In the genomic region with DNA sequence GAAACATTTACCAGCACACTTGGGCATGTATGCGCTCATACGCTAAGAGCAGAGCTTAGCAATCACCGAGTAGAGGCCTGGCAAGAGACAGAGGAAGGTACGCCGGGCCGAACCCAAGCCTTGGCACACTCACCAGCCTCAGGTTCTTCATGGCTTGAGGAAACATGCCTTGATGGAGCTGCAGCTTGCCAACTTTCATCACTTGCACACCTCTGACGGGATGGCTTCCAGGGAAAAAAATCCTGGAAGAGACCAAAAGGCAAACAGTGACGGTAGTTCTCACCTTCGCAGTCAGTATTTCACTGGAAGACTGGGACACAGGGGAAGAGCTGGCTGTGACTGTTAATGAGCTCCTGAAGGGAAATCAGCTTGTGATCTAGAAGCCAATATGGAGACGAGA, we compare ENCODE assay signal across 22 mouse cellular contexts.
DNase-seq lines count a peak whose midpoint lies in the region; ATAC-seq lines count a peak whose summit lies in the region.
"Had no signal": no experiment of that assay in that cellular context is flagged by ENCODE, and none has a peak within 500 bp of the region (broad histone marks: within the 10 kb centered on the region; RNA-seq: fewer than 3 reads in every experiment).

No protein-coding gene starts in this region.

- no peak overlapping the region for H3K4me2 ChIP-seq in forebrain, embryonic 11.5 days (ENCODE audit: low read depth, low read length, severe bottlenecking)
- no peak overlapping the region for H3K4me2 ChIP-seq in forebrain, embryonic 16.5 days (ENCODE audit: low read length)
- H3K4me2 ChIP-seq: embryonic facial prominence, embryonic 12.5 days; forebrain, embryonic 12.5 days had no signal

- intact Hi-C loops in left cerebral cortex, postnatal 25 days (cut with DNase I) = no loop called here

- WGBS in forebrain, embryonic 11.5 days = 92% methylated on average over 10 of the region's 10 CpGs
- 83% methylated on average over 10 of the region's 10 CpGs for WGBS in forebrain, embryonic 16.5 days

- H3K27ac ChIP-seq in forebrain, embryonic 11.5 days (ENCODE audit: low read depth, low read length) = no peak overlapping the region
- no peak overlapping the region for H3K27ac ChIP-seq in forebrain, embryonic 16.5 days (ENCODE audit: low read length)
- H3K27ac ChIP-seq: embryonic facial prominence, embryonic 10.5 days; embryonic facial prominence, embryonic 12.5 days; forebrain, embryonic 12.5 days had no signal

- H3K9me3 ChIP-seq in forebrain, embryonic 11.5 days (ENCODE audit: control insufficient read depth, low read length) = no peaks in the 10 kb centered on the region
- no peaks in the 10 kb centered on the region for H3K9me3 ChIP-seq in forebrain, embryonic 16.5 days (ENCODE audit: control insufficient read depth, low read length)
- H3K9me3 ChIP-seq: embryonic facial prominence, embryonic 10.5 days; embryonic facial prominence, embryonic 12.5 days; forebrain, embryonic 12.5 days; G1E had no signal

- no peak; the same call in 1 of the 2 replicates for ATAC-seq in cerebellum, adult (ENCODE audit: insufficient number of reproducible peaks, low FRiP score, low TSS enrichment)
- ATAC-seq in forebrain, embryonic 11.5 days (replicated peaks; ENCODE audit: low FRiP score) = no peak
- ATAC-seq in forebrain, embryonic 16.5 days = no peak
- ATAC-seq: activated CD4-positive, CD25-positive, alpha-beta regulatory T cell, adult 4 months; CD4-positive, CD25-positive, alpha-beta regulatory T cell, adult 4 months; forebrain, embryonic 14.5 days; forebrain, postnatal 0 days; Patski had no signal

- no peaks in the 10 kb centered on the region for H3K4me1 ChIP-seq in forebrain, embryonic 11.5 days (replicated peaks; ENCODE audit: control insufficient read depth, insufficient read depth, low read length)
- H3K4me1 ChIP-seq in forebrain, embryonic 16.5 days (replicated peaks; ENCODE audit: control insufficient read depth, insufficient read depth, low read length) = no peaks in the 10 kb centered on the region

- H3K36me3 ChIP-seq in forebrain, embryonic 11.5 days (ENCODE audit: control insufficient read depth, insufficient read depth, low read length) = no peaks in the 10 kb centered on the region
- H3K36me3 ChIP-seq in forebrain, embryonic 16.5 days (ENCODE audit: control insufficient read depth, insufficient read depth) = no peaks in the 10 kb centered on the region
- H3K36me3 ChIP-seq: embryonic facial prominence, embryonic 10.5 days; embryonic facial prominence, embryonic 12.5 days; forebrain, embryonic 12.5 days; G1E had no signal

- H3K9ac ChIP-seq in forebrain, embryonic 11.5 days (ENCODE audit: low read length) = no peak overlapping the region
- H3K9ac ChIP-seq in forebrain, embryonic 16.5 days (replicated peaks; ENCODE audit: low read depth, low read length) = no peak overlapping the region
- H3K9ac ChIP-seq: embryonic facial prominence, embryonic 12.5 days; forebrain, embryonic 12.5 days; forebrain, postnatal 0 days had no signal

- no peak overlapping the region for H3K4me3 ChIP-seq in forebrain, embryonic 11.5 days (ENCODE audit: low read depth, low read length)
- no peak overlapping the region for H3K4me3 ChIP-seq in forebrain, embryonic 16.5 days (replicated peaks; ENCODE audit: low read length)
- H3K4me3 ChIP-seq: embryonic facial prominence, embryonic 10.5 days; embryonic facial prominence, embryonic 12.5 days; forebrain, embryonic 12.5 days had no signal

- H3K27me3 ChIP-seq in forebrain, embryonic 11.5 days (ENCODE audit: control insufficient read depth, insufficient read depth, low read length) = no peaks in the 10 kb centered on the region
- H3K27me3 ChIP-seq in forebrain, embryonic 16.5 days (replicated peaks; ENCODE audit: control insufficient read depth, insufficient read depth, low read length) = no peaks in the 10 kb centered on the region
- H3K27me3 ChIP-seq: CH12.LX; embryonic facial prominence, embryonic 12.5 days; forebrain, embryonic 12.5 days; Patski had no signal

- DNase-seq in cerebellum, adult 11-12 months = peak; percentile 48
- DNase-seq in cerebellum, adult 9-10 months = peak; percentile 59
- no peak for DNase-seq in cerebellum, postnatal 4 days (ENCODE audit: low spot score in 2 of 2)
- DNase-seq in forebrain, embryonic 11.5 days (ENCODE audit: low spot score) = peak; percentile 6
- DNase-seq in brain, adult 2 months (ENCODE audit: low read depth, low spot score) = peak; percentile 49
- no peak for DNase-seq in left cerebral cortex, postnatal 25 days (ENCODE audit: low spot score in 2 of 2)
- DNase-seq: adrenal gland, adult 8-10 months; adrenal gland, postnatal 14 days; adrenal gland, postnatal 36 days; B cell, adult 2 months; forebrain, postnatal 0 days had no signal

Comparison
In these comparisons a context has a peak if more than half of its experiments do, and no peak if none do; other contexts are left out.
1. DNase-seq: peak in cerebellum, adult 11-12 months (single experiment), cerebellum, adult 9-10 months (single experiment), forebrain, embryonic 11.5 days (single experiment) and brain, adult 2 months (single experiment); none in cerebellum, postnatal 4 days (0 of 2) and left cerebral cortex, postnatal 25 days (0 of 2).